Mouse (Mus musculus) kidney, adult 2 months (tissue): ENCODE measurements around the gene Hcrtr1.

Source experiments
- CTCF ChIP-seq: fragments of 200-500 bp; conservative IDR thresholded peaks from 2 replicates; pipeline ENCODE4 v1.5.1; 2011; ENCODE audit warnings: low read depth, mild to moderate bottlenecking, control low read depth, low read length, moderate library complexity, mixed read lengths; ENCODE audit not compliant: insufficient read depth, insufficient read length
- POLR2A ChIP-seq: fragments of 200-500 bp; IDR thresholded peaks from one replicate; pipeline ENCODE4 v1.6.1; 2011; ENCODE audit warnings: low read depth, low read length, control low read depth

DNA sequence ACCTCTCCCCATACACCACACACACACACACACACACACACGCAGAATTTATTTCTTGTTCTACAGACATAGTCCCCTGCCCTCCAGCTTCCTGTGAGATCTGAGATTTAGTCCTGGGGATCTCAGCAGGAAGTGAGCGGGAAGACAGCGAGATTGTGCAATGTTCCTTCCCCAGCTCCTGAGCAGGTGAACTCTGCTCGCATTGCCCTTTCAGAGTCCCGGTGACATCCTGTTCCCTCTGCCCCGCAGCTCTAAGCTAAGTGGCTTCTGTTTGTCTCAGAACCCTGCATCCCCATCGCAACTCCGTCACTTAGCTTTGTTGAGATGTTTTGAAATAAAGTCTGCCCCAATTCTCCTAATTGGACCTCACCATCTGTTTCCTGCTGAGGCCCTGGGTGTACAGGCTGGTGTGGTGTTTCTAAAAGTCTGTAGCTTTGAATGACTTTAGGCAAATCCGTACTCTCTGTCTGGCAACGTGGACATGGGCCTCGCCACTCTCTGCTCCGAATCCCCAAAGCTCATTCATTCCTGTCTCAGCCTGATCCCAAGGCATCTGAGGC, 17.7 kb upstream of the Hcrtr1 start:
- TF ChIP-seq CTCF (no peak), POLR2A (no peak)
